Mouse (Mus musculus) heart, adult 2 months (tissue): ENCODE data around the gene Nrsn2.

Experiments
- CTCF ChIP-seq: fragments of 200-600 bp; IDR thresholded peaks from 2 replicates; pipeline ENCODE4 v1.8.1; 2022; ENCODE audit warnings: antibody characterized with exemption, mild to moderate bottlenecking, moderate library complexity
- EP300 ChIP-seq: fragments of 200-500 bp; IDR thresholded peaks from 2 replicates; pipeline ENCODE4 v1.6.1; 2011; ENCODE audit warnings: low read depth, low read length, control low read depth; ENCODE audit not compliant: insufficient read depth
- POLR2A ChIP-seq: fragments of 200-500 bp; IDR thresholded peaks from 2 replicates; pipeline ENCODE4 v1.6.1; 2011; ENCODE audit warnings: mild to moderate bottlenecking, low read depth, low read length, control low read depth; ENCODE audit not compliant: insufficient read depth

DNA sequence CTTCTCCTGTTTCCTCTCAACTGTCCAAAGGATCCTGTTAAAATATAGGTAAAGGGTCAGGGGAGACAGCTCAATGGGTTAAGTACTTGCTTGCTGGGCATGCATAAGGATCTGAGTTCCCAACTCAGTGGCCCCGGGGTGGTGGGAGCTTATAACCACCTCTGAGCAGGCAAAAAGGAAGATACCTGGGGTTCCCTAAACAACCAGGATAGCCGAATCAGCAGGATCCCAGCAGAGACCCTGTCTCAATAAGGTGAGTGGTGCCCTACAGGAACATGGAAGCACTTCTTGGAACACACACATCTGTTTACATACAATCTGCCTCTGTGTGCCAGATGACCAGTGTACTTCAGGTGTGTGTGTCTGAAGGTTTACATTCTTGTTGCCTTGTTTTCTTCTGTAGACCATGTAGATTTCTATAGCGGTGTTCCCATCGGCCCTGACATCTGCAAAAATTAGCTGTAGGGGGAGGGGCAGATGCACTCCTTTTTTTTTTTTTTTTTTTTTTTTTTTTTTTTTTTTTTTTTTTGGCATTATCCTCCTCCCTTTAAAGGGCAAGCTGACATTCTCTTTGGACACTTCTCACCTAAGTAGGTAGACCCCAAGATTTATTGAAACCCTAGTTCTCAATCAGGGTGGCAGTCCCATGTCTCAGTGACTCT is 43.0 kb downstream of the Nrsn2 start:
- TF ChIP-seq CTCF (no peak), POLR2A (no peak), EP300 (no peak)
